Mouse (Mus musculus): ENCODE results near the gene Ephx1.
"Not testable (repeated sequence)": the region's sequence is repeated elsewhere in the genome, so short reads cannot be mapped to it uniquely, and the experiment has no call there.

Gene Ephx1

GRCm38 (mm10) chr1:180937631-180938030 lies 83.1 kb downstream of the Ephx1 start:
- not testable (repeated sequence) for DNase-seq (ENCODE audit: low read depth, low spot score)

GRCm38 (mm10) chr1:180936610-180937398 lies 83.9 kb downstream of the Ephx1 start:
- DNase-seq (ENCODE audit: low read depth, low spot score) = not testable (repeated sequence)

- no peak for DNase-seq (ENCODE audit: low read depth, low spot score)
Observed at GRCm38 (mm10) chr1:180934467-180935419, 86.0 kb downstream of the Ephx1 start, which contains the start of gene Lefty1. Gene Lefty1 (plus strand): TSS chr1:180935022.

GRCm38 (mm10) chr1:180933659-180934058 lies 87.0 kb downstream of the Ephx1 start:
- DNase-seq (ENCODE audit: low read depth, low spot score) = no peak

- DNase-seq (ENCODE audit: low read depth, low spot score) = no peak
Observed at GRCm38 (mm10) chr1:180931106-180931505, 89.6 kb downstream of the Ephx1 start.

GRCm38 (mm10) chr1:180929599-180929998 lies 91.1 kb downstream of the Ephx1 start:
- no peak for DNase-seq (ENCODE audit: low read depth, low spot score)

GRCm38 (mm10) chr1:180926286-180926685 lies 94.4 kb downstream of the Ephx1 start:
- no peak for DNase-seq (ENCODE audit: low read depth, low spot score)
